Mouse (Mus musculus) midbrain, embryonic 14.5 days (tissue): ENCODE results near the gene Tufm. TPM values are rescaled to one million over a fixed set of nuclear protein-coding genes. Genes with fewer than 3 reads are reported as not detected.

Experiments used
- polyA plus RNA-seq: library from polyadenylated mRNA; unstranded; fragments of >200 nt; fragmentation: Nextera tagmentation; extraction: Ambion mirVana; gene quantifications from 2 replicates; pipeline ENCODE4 v1.2.1, GENCODE M21; 2014

Gene Tufm
- polyA plus RNA-seq, 1 experiment from 2014 or later: 118 TPM

Other genes starting within 250 kb of the Tufm start
- 391 and 401 TPM in 2 replicates for gene Sbk1, start 214.7 kb upstream of the Tufm start, polyA plus RNA-seq
- 0.65 and 0.92 TPM in 2 replicates for gene Lat, start 117.8 kb upstream of the Tufm start, polyA plus RNA-seq
- gene Spns1, start 109.9 kb upstream of the Tufm start, polyA plus RNA-seq: 60.4 and 74.5 TPM in 2 replicates
- gene Nfatc2ip, start 90.6 kb upstream of the Tufm start, polyA plus RNA-seq: 3.5 and 4.9 TPM in 2 replicates
- gene Cd19, start 72.5 kb upstream of the Tufm start, polyA plus RNA-seq: not detected in 2 replicates
- 19.6 and 22.1 TPM in 2 replicates for gene Rabep2, start 58.6 kb upstream of the Tufm start, polyA plus RNA-seq
- gene Atp2a1, start 24.3 kb upstream of the Tufm start, polyA plus RNA-seq: 0.39 TPM in 1 of 2 replicates, not detected in the other
- gene Sh2b1, start 11.9 kb upstream of the Tufm start, polyA plus RNA-seq: 67.5 and 73.1 TPM in 2 replicates
- gene Atxn2l, start 16.1 kb downstream of the Tufm start, polyA plus RNA-seq: 51.8 and 73.2 TPM in 2 replicates
- 171 and 174 TPM in 2 replicates for gene Eif3c, start 79.0 kb downstream of the Tufm start, polyA plus RNA-seq
- gene Apobr, start 97.6 kb downstream of the Tufm start, polyA plus RNA-seq: 0.28 and 0.55 TPM in 2 replicates
- 26.5 and 27.7 TPM in 2 replicates for gene Cln3, start 98.5 kb downstream of the Tufm start, polyA plus RNA-seq
- not detected in 2 replicates for gene Il27, start 107.6 kb downstream of the Tufm start, polyA plus RNA-seq
- gene Nupr1, start 143.5 kb downstream of the Tufm start, polyA plus RNA-seq: 0.84 and 5.8 TPM in 2 replicates
- 64.6 and 71.3 TPM in 2 replicates for gene Sgf29, start 161.9 kb downstream of the Tufm start, polyA plus RNA-seq
- 0.38 and 2.6 TPM in 2 replicates for gene Sult1a1, start 189.1 kb downstream of the Tufm start, polyA plus RNA-seq
- gene Bola2, start 208.0 kb downstream of the Tufm start, polyA plus RNA-seq: 128 and 164 TPM in 2 replicates
- gene Slx1b, start 208.4 kb downstream of the Tufm start, polyA plus RNA-seq: 10.6 and 13.7 TPM in 2 replicates
- gene Coro1a, start 220.4 kb downstream of the Tufm start, polyA plus RNA-seq: 95.0 and 115 TPM in 2 replicates